Mouse (Mus musculus) heart, adult 2 months (tissue): Measurements from ENCODE around the gene Cntrob. TPM values are rescaled to one million over a fixed set of nuclear protein-coding genes. Genes with fewer than 3 reads are reported as not detected.
A peak's percentile ranks its signal among the peaks of the same experiment; 100 is the strongest.

ENCODE experiments used
- DNase-seq, 2 experiments: peaks; one replicate each; pipeline ENCODE4 v3.0.0; 2021
- H3K27ac ChIP-seq: fragments of 200-600 bp; 2 replicates; pipeline ENCODE4 v1.8.1; 2022
- H3K27me3 ChIP-seq: fragments of 200-500 bp; 2 replicates; pipeline ENCODE4 v1.6.1; 2012; ENCODE audit warnings: mild to moderate bottlenecking, low read length, inconsistent platforms, mixed read lengths; ENCODE audit not compliant: control insufficient read depth, insufficient read depth
- H3K36me3 ChIP-seq: fragments of 200-500 bp; 2 replicates; pipeline ENCODE4 v1.6.1; 2012; ENCODE audit warnings: low read length, inconsistent platforms; ENCODE audit not compliant: control insufficient read depth, insufficient read depth
- H3K4me1 ChIP-seq: fragments of 200-500 bp; 2 replicates; pipeline ENCODE4 v1.6.1; 2011; ENCODE audit warnings: low read length; ENCODE audit not compliant: control insufficient read depth, insufficient read depth
- H3K4me3 ChIP-seq: fragments of 200-600 bp; 2 replicates; pipeline ENCODE4 v1.8.1; 2022
- H3K79me2 ChIP-seq: fragments of 200-500 bp; replicated peaks from 2 replicates; pipeline ENCODE4 v1.6.1; 2012; ENCODE audit warnings: mild to moderate bottlenecking, inconsistent platforms, low read length, moderate library complexity, mixed read lengths; ENCODE audit not compliant: control insufficient read depth, insufficient read depth
- H3K9ac ChIP-seq: fragments of 200-500 bp; 2 replicates; pipeline ENCODE4 v1.6.1; 2012; ENCODE audit warnings: low read depth, mild to moderate bottlenecking, control low read depth, inconsistent platforms, low read length, mixed read lengths
- CTCF ChIP-seq: fragments of 200-600 bp; IDR thresholded peaks from 2 replicates; pipeline ENCODE4 v1.8.1; 2022; ENCODE audit warnings: antibody characterized with exemption, mild to moderate bottlenecking, moderate library complexity
- EP300 ChIP-seq: fragments of 200-500 bp; IDR thresholded peaks from 2 replicates; pipeline ENCODE4 v1.6.1; 2011; ENCODE audit warnings: low read depth, low read length, control low read depth; ENCODE audit not compliant: insufficient read depth
- POLR2A ChIP-seq: fragments of 200-500 bp; IDR thresholded peaks from 2 replicates; pipeline ENCODE4 v1.6.1; 2011; ENCODE audit warnings: mild to moderate bottlenecking, low read depth, low read length, control low read depth; ENCODE audit not compliant: insufficient read depth
- WGBS: fragments of 180-500 bp; shearing (Covaris S2); methylation state at CpG from one replicate; pipeline ENCODE4 v1.1.7; 2018; 5-methylcytosine and 5-hydroxymethylcytosine counted together
- intact Hi-C: fragments of 180-260 bp; cut with DNase I; formaldehyde crosslinking; loops from one replicate; pipeline ENCODE4 v1.15.1; 2025
- polyA plus RNA-seq: library from polyadenylated mRNA; depleted of rRNA; stranded (reverse); fragments of >200 nt; gene quantifications from 2 replicates; pipeline ENCODE4 v1.2.3, GENCODE M21; 2012
- total RNA-seq, 2 experiments: library from RNA; stranded (reverse); gene quantifications; 2 replicates each; pipeline ENCODE4 v1.2.3; 2021

Cntrob gene
- total and polyA plus RNA-seq, 3 experiments = 2.3 to 3.0 (median 2.5) TPM

DNA sequence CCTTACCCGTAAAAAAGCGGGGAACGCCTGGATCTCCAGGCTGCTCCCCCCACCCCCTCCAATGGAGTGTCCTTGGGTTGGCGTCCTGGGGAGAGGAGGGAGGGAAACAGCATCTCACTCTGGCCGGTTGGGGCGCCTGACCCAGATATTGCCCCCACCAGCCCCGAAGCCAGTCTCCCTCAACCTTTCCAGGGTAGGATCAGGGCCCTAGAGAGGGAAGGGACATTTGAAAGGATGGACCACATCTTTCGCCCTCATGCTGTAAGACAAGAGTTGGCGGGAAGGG, 3.5 kb upstream of the Cntrob start:
- peaks cover 11% of the 10 kb centered on the region for H3K4me1 ChIP-seq
- WGBS = 45% methylated on average over 9 of the region's 9 CpGs
- no peaks in the 10 kb centered on the region for H3K36me3 ChIP-seq
- no peak for TF ChIP-seq POLR2A
- no peak for TF ChIP-seq CTCF
- no peak for TF ChIP-seq EP300
- no peak overlapping the region for H3K9ac ChIP-seq
- no peaks in the 10 kb centered on the region for H3K79me2 ChIP-seq
- DNase-seq = no peak
- intact Hi-C loops = loop anchor here (2.0 to 10.0 kb wide), 2 partner anchors 38 to 262 kb away; no protein-coding TSS in a partner anchor
- no peak overlapping the region for H3K4me3 ChIP-seq
- H3K27me3 ChIP-seq = peaks cover 1% of the 10 kb centered on the region; the same call in 1 of the 2 replicates
- H3K27ac ChIP-seq = no peak overlapping the region

- TF ChIP-seq CTCF = no peak
- TF ChIP-seq POLR2A = no peak
- no peak for TF ChIP-seq EP300
- Histone ChIP-seq H3K9ac (peak overlapping the region; percentile 76), H3K27me3 (peaks cover 1% of the 10 kb centered on the region; the same call in 1 of the 2 replicates), H3K36me3 (no peaks in the 10 kb centered on the region), H3K27ac (peak overlapping the region; percentile 24), H3K4me1 (peaks cover 10% of the 10 kb centered on the region), H3K79me2 (no peaks in the 10 kb centered on the region), H3K4me3 (peak overlapping the region; percentile 68)
- intact Hi-C loops = loop anchor here (2.0 to 10.0 kb wide), 2 partner anchors 38 to 262 kb away; no protein-coding TSS in a partner anchor
- WGBS = 3% methylated on average over 45 of the region's 45 CpGs
- no peak for DNase-seq
Measured at GRCm38 (mm10) chr11:69326408-69327156, 3.0 kb upstream of the Cntrob start.

GRCm38 (mm10) chr11:69325628-69326407, 2.2 kb upstream of the Cntrob start, which contains the start of gene Kcnab3:
TSS of gene Kcnab3 (plus strand) at chr11:69326258.
- 9% methylated on average over 26 of the region's 26 CpGs for WGBS
- Histone ChIP-seq H3K27ac (peak within 1 kb of the TSS; percentile 47), H3K9ac (peak within 1 kb of the TSS; percentile 76), H3K27me3 (peaks cover 1% of the 10 kb centered on the region; the same call in 1 of the 2 replicates), H3K4me3 (peak within 1 kb of the TSS; percentile 68), H3K4me1 (peaks cover 10% of the 10 kb centered on the region), H3K79me2 (no peaks in the 10 kb centered on the region), H3K36me3 (no peaks in the 10 kb centered on the region)
- peak; percentile 85 to 90 for DNase-seq
- intact Hi-C loops = loop anchor here (2.0 to 10.0 kb wide), 2 partner anchors 39 to 261 kb away; no protein-coding TSS in a partner anchor
- TF ChIP-seq CTCF = no peak
- peak; percentile 70 for TF ChIP-seq POLR2A
- TF ChIP-seq EP300 = peak; percentile 38; the same call in 1 of the 2 replicates

GRCm38 (mm10) chr11:69324749-69325148, 1.2 kb upstream of the Cntrob start:
- WGBS = 79% methylated on average over 6 of the region's 6 CpGs
- no peak overlapping the region for H3K27ac ChIP-seq
- intact Hi-C loops = loop anchor here (5.0 to 10.0 kb wide), 3 partner anchors 52 to 260 kb away; no protein-coding TSS in a partner anchor
- H3K79me2 ChIP-seq = no peaks in the 10 kb centered on the region
- DNase-seq = no peak
- H3K27me3 ChIP-seq = peaks cover 1% of the 10 kb centered on the region; the same call in 1 of the 2 replicates
- H3K9ac ChIP-seq = no peak overlapping the region
- no peaks in the 10 kb centered on the region for H3K36me3 ChIP-seq
- H3K4me1 ChIP-seq = peaks cover 10% of the 10 kb centered on the region
- TF ChIP-seq POLR2A (no peak), EP300 (no peak), CTCF (no peak)
- H3K4me3 ChIP-seq = no peak overlapping the region

GRCm38 (mm10) chr11:69322693-69323471, 693 bp downstream of the Cntrob start:
- intact Hi-C loops = loop anchor here (2.0 to 10.0 kb wide), 4 partner anchors 18 to 258 kb away; partner anchors contain the start of gene Rnf227
- no peaks in the 10 kb centered on the region for H3K36me3 ChIP-seq
- no peak for DNase-seq
- H3K79me2 ChIP-seq = no peaks in the 10 kb centered on the region
- peak overlapping the region; percentile 85 for H3K27ac ChIP-seq
- peak overlapping the region; percentile 84 for H3K9ac ChIP-seq
- TF ChIP-seq EP300 (no peak), CTCF (no peak), POLR2A (no peak)
- peaks cover 10% of the 10 kb centered on the region for H3K4me1 ChIP-seq
- 21% methylated on average over 18 of the region's 18 CpGs for WGBS
- peak overlapping the region; percentile 66 for H3K4me3 ChIP-seq
- H3K27me3 ChIP-seq = peaks cover 1% of the 10 kb centered on the region; the same call in 1 of the 2 replicates
